Mouse (Mus musculus) cortical plate, adult 2 months (tissue): Measurements from ENCODE around the gene Cers3. TPM values are rescaled to one million over a fixed set of nuclear protein-coding genes. Genes with fewer than 3 reads are reported as not detected.

Source experiments
- H3K27ac ChIP-seq: fragments of 200-500 bp; 2 replicates; pipeline ENCODE4 v1.5.1; 2012; ENCODE audit warnings: low read length, control low read depth, inconsistent platforms; ENCODE audit not compliant: insufficient read depth
- H3K4me1 ChIP-seq: fragments of 200-500 bp; 2 replicates; pipeline ENCODE4 v1.6.1; 2011; ENCODE audit warnings: low read length; ENCODE audit not compliant: control insufficient read depth, insufficient read depth
- H3K4me3 ChIP-seq: fragments of 200-500 bp; 2 replicates; pipeline ENCODE4 v1.5.1; 2011; ENCODE audit warnings: mild to moderate bottlenecking, low read length, control low read depth; ENCODE audit not compliant: insufficient read depth
- CTCF ChIP-seq: fragments of 200-500 bp; IDR thresholded peaks from 2 replicates; pipeline ENCODE4 v1.5.1; 2011; ENCODE audit warnings: mild to moderate bottlenecking, control low read depth, low read length; ENCODE audit not compliant: insufficient read depth; ENCODE audit errors: extremely low read depth
- POLR2A ChIP-seq: fragments of 200-500 bp; IDR thresholded peaks from 2 replicates; pipeline ENCODE4 v1.6.1; 2011; ENCODE audit warnings: mild to moderate bottlenecking, low read length, control low read depth; ENCODE audit not compliant: insufficient read depth; ENCODE audit errors: extremely low read depth
- polyA plus RNA-seq: library from polyadenylated mRNA; depleted of rRNA; stranded (reverse); fragments of >200 nt; gene quantifications from 2 replicates; pipeline ENCODE4 v1.2.3, GENCODE M21; 2012

Cers3 gene
- polyA plus RNA-seq, 1 experiment: 0.58 TPM

GRCm38 (mm10) chr7:66770706-66771105 is 27.4 kb downstream of the Cers3 start:
- no peak for TF ChIP-seq CTCF
- no peak for TF ChIP-seq POLR2A
- H3K27ac ChIP-seq: no peak overlapping the region

GRCm38 (mm10) chr7:66771252-66771651 is 27.9 kb downstream of the Cers3 start:
- H3K4me3 ChIP-seq: no peak overlapping the region
- H3K27ac ChIP-seq: no peak overlapping the region
- TF ChIP-seq POLR2A (no peak), CTCF (no peak)
- H3K4me1 ChIP-seq: no peaks in the 10 kb centered on the region

More at GRCm38 (mm10) chr7:66770706-66771105, 27.4 kb downstream of the Cers3 start:
- H3K4me1 ChIP-seq: no peaks in the 10 kb centered on the region
- H3K4me3 ChIP-seq: no peak overlapping the region

- TF ChIP-seq POLR2A (no peak), CTCF (no peak)
- peaks cover 4% of the 10 kb centered on the region; the same call in 1 of the 2 replicates for H3K4me1 ChIP-seq
- H3K27ac ChIP-seq: no peak overlapping the region
- H3K4me3 ChIP-seq: no peak overlapping the region
These were observed 36.1 kb downstream of the Cers3 start for GRCm38 (mm10) chr7:66779411-66779810.

GRCm38 (mm10) chr7:66779944-66780942 is 36.9 kb downstream of the Cers3 start:
- Histone ChIP-seq H3K4me1 (peaks cover 4% of the 10 kb centered on the region; the same call in 1 of the 2 replicates), H3K27ac (no peak overlapping the region), H3K4me3 (no peak overlapping the region)
- TF ChIP-seq POLR2A: no peak
- no peak for TF ChIP-seq CTCF

- H3K4me1 ChIP-seq: no peaks in the 10 kb centered on the region
- no peak overlapping the region for H3K27ac ChIP-seq
- H3K4me3 ChIP-seq: no peak overlapping the region
- no peak for TF ChIP-seq CTCF
- TF ChIP-seq POLR2A: no peak
These were observed 43.2 kb downstream of the Cers3 start for GRCm38 (mm10) chr7:66786476-66786875.

DNA sequence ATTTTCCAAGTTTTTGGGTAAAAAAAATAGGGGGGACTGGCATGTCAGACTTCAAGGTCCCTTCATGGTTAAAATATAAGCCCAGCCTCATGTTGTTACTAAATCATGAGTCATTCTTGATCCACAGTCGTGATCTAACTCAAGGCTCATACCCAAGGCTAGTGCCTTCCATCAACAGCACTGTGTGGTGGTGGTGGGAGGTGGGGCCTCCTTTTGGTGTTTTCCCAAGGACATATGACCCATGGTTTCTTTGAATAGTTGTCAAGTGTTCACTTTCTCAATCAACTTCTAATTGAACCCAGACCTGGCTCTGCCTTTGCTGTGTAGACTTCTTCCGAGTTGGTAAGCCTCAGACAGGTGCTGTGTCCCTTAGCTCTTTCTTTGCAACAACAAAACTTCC is 44.5 kb downstream of the Cers3 start:
- no peaks in the 10 kb centered on the region for H3K4me1 ChIP-seq
- no peak overlapping the region for H3K27ac ChIP-seq
- no peak overlapping the region for H3K4me3 ChIP-seq
- no peak for TF ChIP-seq CTCF
- no peak for TF ChIP-seq POLR2A

GRCm38 (mm10) chr7:66789860-66790748 is 46.8 kb downstream of the Cers3 start:
- no peak overlapping the region for H3K27ac ChIP-seq
- TF ChIP-seq POLR2A (no peak), CTCF (no peak)
- no peaks in the 10 kb centered on the region for H3K4me1 ChIP-seq
- no peak overlapping the region for H3K4me3 ChIP-seq

DNA sequence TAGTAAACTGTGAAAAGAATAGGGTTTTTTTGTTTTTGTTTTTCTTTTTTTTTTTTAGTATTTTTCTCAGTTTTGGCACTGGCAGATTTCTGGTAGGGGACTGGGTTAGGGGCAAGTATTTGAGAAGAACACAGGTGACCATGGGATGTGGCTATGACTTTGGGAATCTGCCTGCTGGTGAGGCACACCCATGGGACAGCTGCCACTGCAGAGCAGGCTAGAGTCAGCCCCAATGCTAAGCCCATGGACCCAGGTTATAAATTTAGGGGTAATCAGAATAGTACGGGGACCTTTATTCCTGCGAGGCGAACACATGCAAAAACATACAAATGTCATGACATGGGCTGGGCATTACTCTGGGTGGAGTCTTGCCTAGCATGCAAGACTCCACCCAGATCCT is 47.7 kb downstream of the Cers3 start:
- Histone ChIP-seq H3K4me3 (no peak overlapping the region), H3K27ac (no peak overlapping the region), H3K4me1 (no peaks in the 10 kb centered on the region)
- TF ChIP-seq POLR2A (no peak), CTCF (no peak)

- H3K4me1 ChIP-seq: no peaks in the 10 kb centered on the region
- TF ChIP-seq POLR2A (no peak), CTCF (no peak)
- H3K4me3 ChIP-seq: no peak overlapping the region
- no peak overlapping the region for H3K27ac ChIP-seq
These were observed 53.6 kb downstream of the Cers3 start for GRCm38 (mm10) chr7:66796909-66797308.

DNA sequence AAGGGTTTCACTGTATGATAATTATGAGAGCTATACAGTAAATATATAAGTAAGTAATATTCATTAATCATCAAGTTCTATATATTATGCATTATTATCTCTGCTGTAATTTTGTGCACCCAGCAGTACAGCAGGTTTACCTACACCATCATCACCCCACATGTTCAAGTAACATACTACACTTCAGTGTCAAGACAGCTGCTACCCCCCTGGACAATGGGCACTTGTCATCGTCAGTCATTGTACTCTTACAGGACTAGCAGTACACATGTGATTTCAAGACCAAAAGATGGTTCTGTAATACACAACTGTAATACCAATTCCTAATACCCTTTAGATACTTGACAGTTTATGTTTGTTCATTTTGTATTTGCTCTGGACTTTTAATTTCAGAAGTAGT is 54.0 kb downstream of the Cers3 start:
- Histone ChIP-seq H3K4me1 (no peaks in the 10 kb centered on the region), H3K4me3 (no peak overlapping the region), H3K27ac (no peak overlapping the region)
- TF ChIP-seq POLR2A: no peak
- no peak for TF ChIP-seq CTCF
